Comparison of ENCODE assay signal across 23 mouse cellular contexts in genomic region chr5:92908227-92908626, GRCm38 (mm10).
"Had no signal": no experiment of that assay in that cellular context is flagged by ENCODE, and none has a peak within 500 bp of the region (broad histone marks: within the 10 kb centered on the region; RNA-seq: fewer than 3 reads in every experiment).

No protein-coding gene starts in this region.

- H3K27ac ChIP-seq: layer of hippocampus, adult 2 months; limb, embryonic 10.5 days; limb, embryonic 13.5 days; liver, embryonic 12.5 days; liver, embryonic 15.5 days; lung, embryonic 15.5 days; midbrain, embryonic 12.5 days; midbrain, embryonic 15.5 days; neural tube, embryonic 12.5 days; neural tube, embryonic 15.5 days; stomach, embryonic 15.5 days had no signal

- H3K27me3 ChIP-seq: limb, embryonic 13.5 days; liver, embryonic 12.5 days; liver, embryonic 15.5 days; lung, embryonic 15.5 days; midbrain, embryonic 12.5 days; midbrain, embryonic 15.5 days; neural tube, embryonic 12.5 days; neural tube, embryonic 15.5 days; stomach, embryonic 15.5 days had no signal

- H3K36me3 ChIP-seq: liver, embryonic 12.5 days; liver, embryonic 15.5 days; lung, embryonic 15.5 days; midbrain, embryonic 15.5 days had no signal

- H3K9me3 ChIP-seq: limb, embryonic 10.5 days; liver, embryonic 15.5 days; lung, embryonic 15.5 days; midbrain, embryonic 15.5 days; neural tube, embryonic 15.5 days; stomach, embryonic 15.5 days had no signal

- H3K9ac ChIP-seq: limb, embryonic 13.5 days; liver, embryonic 12.5 days; liver, embryonic 15.5 days; lung, embryonic 15.5 days; midbrain, embryonic 12.5 days; midbrain, embryonic 15.5 days; neural tube, embryonic 12.5 days; neural tube, embryonic 15.5 days; stomach, embryonic 15.5 days had no signal

- H3K4me2 ChIP-seq: limb, embryonic 13.5 days; liver, embryonic 12.5 days; liver, embryonic 15.5 days; lung, embryonic 15.5 days; midbrain, embryonic 12.5 days; midbrain, embryonic 15.5 days; neural tube, embryonic 12.5 days; neural tube, embryonic 15.5 days; stomach, embryonic 15.5 days had no signal

- ATAC-seq: liver, embryonic 12.5 days; midbrain, embryonic 15.5 days had no signal

- DNase-seq: kidney, postnatal 14 days; layer of hippocampus, adult 9-11 months; liver; lung, adult 18-20 months; lung, postnatal 10 days; lung, postnatal 36 days; right cerebral cortex, adult 18-20 months; right cerebral cortex, postnatal 14 days; right cerebral cortex, postnatal 4 days; spleen, adult 18-20 months; thymus, postnatal 25 days had no signal

- H3K4me1 ChIP-seq: liver, embryonic 12.5 days; liver, embryonic 15.5 days; megakaryocyte, embryonic 14.5 days had no signal

- H3K4me3 ChIP-seq: layer of hippocampus, adult 2 months; limb, embryonic 10.5 days; limb, embryonic 13.5 days; liver, embryonic 12.5 days; liver, embryonic 15.5 days; lung, embryonic 15.5 days; megakaryocyte, embryonic 14.5 days; midbrain, embryonic 12.5 days; midbrain, embryonic 15.5 days; neural tube, embryonic 12.5 days; neural tube, embryonic 15.5 days; stomach, embryonic 15.5 days had no signal
